Mouse (Mus musculus) liver, embryonic 14.5 days (tissue): ENCODE data around the gene Ppfibp1.

ENCODE experiments used
- CTCF ChIP-seq: IDR thresholded peaks from 2 replicates; pipeline ENCODE4 v1.5.1; 2016; ENCODE audit warnings: antibody characterized with exemption, low read depth, control low read depth
- EP300 ChIP-seq: IDR thresholded peaks from 2 replicates; pipeline ENCODE4 v1.6.1; 2016; ENCODE audit warnings: antibody characterized with exemption, low read depth

GRCm38 (mm10) chr6:146926415-146926980 lies 38.2 kb downstream of the Ppfibp1 start:
- TF ChIP-seq CTCF (no peak), EP300 (no peak)
